12 mouse cellular contexts compared by ENCODE assay signal in the genomic region with DNA sequence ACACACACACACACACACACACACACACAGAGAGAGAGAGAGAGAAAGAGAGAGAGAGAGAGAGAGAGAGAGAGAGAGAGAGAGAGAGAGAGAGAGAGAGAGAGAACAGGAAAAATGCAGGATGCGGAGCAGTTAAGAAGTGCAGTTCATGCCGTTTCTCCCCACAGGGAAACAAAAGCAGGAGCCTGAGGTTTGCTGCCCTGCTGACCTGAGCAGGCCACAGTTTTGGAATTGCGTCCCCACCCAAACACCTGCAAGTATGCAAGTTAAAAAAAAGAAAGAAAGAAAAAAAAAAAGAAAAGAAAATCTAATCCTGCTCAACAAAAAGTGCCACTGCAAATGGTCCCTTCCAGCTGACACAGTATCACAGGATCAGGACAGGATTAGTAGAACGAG. TPM values are rescaled to one million over a fixed set of nuclear protein-coding genes. Genes with fewer than 3 reads are reported as not detected.
A peak's percentile ranks its signal among the peaks of the same experiment; 100 is the strongest.
DNase-seq lines count a peak whose midpoint lies in the region; ATAC-seq and TF ChIP-seq lines count a peak whose summit lies in the region.
"Had no signal": no experiment of that assay in that cellular context is flagged by ENCODE, and none has a peak within 500 bp of the region (broad histone marks: within the 10 kb centered on the region; RNA-seq: fewer than 3 reads in every experiment).

No protein-coding gene starts in this region.

- TF ChIP-seq CTCF in lung, adult 2 months (IDR thresholded peaks at IDR 0.05; ENCODE audit: insufficient read depth, low read length): no peak

- H3K9me3 ChIP-seq in heart, embryonic 12.5 days (replicated peaks): peaks cover 8% of the 10 kb centered on the region; the same call in 1 of the 2 replicates
- H3K9me3 ChIP-seq in heart, embryonic 11.5 days (replicated peaks; ENCODE audit: control insufficient read depth, low read length): no peaks in the 10 kb centered on the region
- H3K9me3 ChIP-seq in neural tube, embryonic 12.5 days: no peaks in the 10 kb centered on the region
- H3K9me3 ChIP-seq in midbrain, embryonic 11.5 days (ENCODE audit: control insufficient read depth, low read length): no peaks in the 10 kb centered on the region
- H3K9me3 ChIP-seq: liver, embryonic 12.5 days had no signal

- H3K4me1 ChIP-seq in heart, embryonic 12.5 days (replicated peaks): no peaks in the 10 kb centered on the region
- no peaks in the 10 kb centered on the region for H3K4me1 ChIP-seq in heart, embryonic 11.5 days (ENCODE audit: control insufficient read depth, insufficient read depth, low read length)
- peaks cover 14% of the 10 kb centered on the region; the same call in 1 of the 2 replicates for H3K4me1 ChIP-seq in neural tube, embryonic 12.5 days
- H3K4me1 ChIP-seq in midbrain, embryonic 11.5 days (ENCODE audit: control insufficient read depth, insufficient read depth, low read length): peaks cover 4% of the 10 kb centered on the region; the same call in 1 of the 2 replicates
- H3K4me1 ChIP-seq in lung, adult 2 months (ENCODE audit: control insufficient read depth, insufficient read depth, low read length): no peaks in the 10 kb centered on the region
- H3K4me1 ChIP-seq: liver, embryonic 12.5 days had no signal

- TF ChIP-seq POLR2A in lung, adult 2 months (IDR thresholded peaks at IDR 0.05; ENCODE audit: borderline replicate concordance, extremely low read depth, low read depth, low read length): no peak

- H3K4me2 ChIP-seq in heart, embryonic 12.5 days: peak overlapping the region; percentile 45
- no peak overlapping the region; the same call in 1 of the 2 replicates for H3K4me2 ChIP-seq in heart, embryonic 11.5 days
- H3K4me2 ChIP-seq in neural tube, embryonic 12.5 days (replicated peaks): peak overlapping the region; percentile 39
- H3K4me2 ChIP-seq in midbrain, embryonic 11.5 days: no peak overlapping the region
- H3K4me2 ChIP-seq: liver, embryonic 12.5 days had no signal

- no peak for DNase-seq in neural tube, embryonic 10.5 days (ENCODE audit: extremely low spot score, low spot score)
- DNase-seq in midbrain, embryonic 11.5 days (ENCODE audit: low spot score, missing footprints): peak; percentile 69
- DNase-seq in adrenal gland, adult 8-10 months: no peak
- no peak for DNase-seq in lung, adult 2 months
- DNase-seq: B cell, adult 2 months; lung, postnatal 36 days; thymus, postnatal 25 days had no signal

- H3K4me3 ChIP-seq in heart, embryonic 12.5 days: no peak overlapping the region
- no peak overlapping the region for H3K4me3 ChIP-seq in heart, embryonic 11.5 days (ENCODE audit: low read depth, low read length)
- no peak overlapping the region for H3K4me3 ChIP-seq in neural tube, embryonic 12.5 days
- no peak overlapping the region for H3K4me3 ChIP-seq in midbrain, embryonic 11.5 days (ENCODE audit: low read depth, low read length)
- H3K4me3 ChIP-seq in lung, adult 2 months (replicated peaks; ENCODE audit: extremely low read depth, low read depth, low read length): no peak overlapping the region
- H3K4me3 ChIP-seq: liver, embryonic 12.5 days had no signal

- no peaks in the 10 kb centered on the region for H3K36me3 ChIP-seq in heart, embryonic 12.5 days
- no peaks in the 10 kb centered on the region for H3K36me3 ChIP-seq in heart, embryonic 11.5 days (ENCODE audit: control insufficient read depth, insufficient read depth, low read length)
- no peaks in the 10 kb centered on the region for H3K36me3 ChIP-seq in neural tube, embryonic 12.5 days
- H3K36me3 ChIP-seq in midbrain, embryonic 11.5 days (ENCODE audit: control insufficient read depth, insufficient read depth, low read length): no peaks in the 10 kb centered on the region
- H3K36me3 ChIP-seq: liver, embryonic 12.5 days had no signal

- no peak overlapping the region for H3K9ac ChIP-seq in heart, embryonic 12.5 days
- no peak overlapping the region for H3K9ac ChIP-seq in heart, embryonic 11.5 days (ENCODE audit: low read depth, low read length)
- H3K9ac ChIP-seq in neural tube, embryonic 12.5 days: 0 out of 2 replicates have a peak overlapping the region, but pooled peaks have one; percentile 13
- no peak overlapping the region for H3K9ac ChIP-seq in midbrain, embryonic 11.5 days (ENCODE audit: low read length)
- H3K9ac ChIP-seq: liver, embryonic 12.5 days had no signal

- no peaks in the 10 kb centered on the region for H3K27me3 ChIP-seq in heart, embryonic 12.5 days (replicated peaks)
- no peaks in the 10 kb centered on the region for H3K27me3 ChIP-seq in heart, embryonic 11.5 days (ENCODE audit: control insufficient read depth, insufficient read depth, low read length)
- H3K27me3 ChIP-seq in neural tube, embryonic 12.5 days (replicated peaks): no peaks in the 10 kb centered on the region
- H3K27me3 ChIP-seq in midbrain, embryonic 11.5 days (ENCODE audit: control insufficient read depth, insufficient read depth, low read length): no peaks in the 10 kb centered on the region
- H3K27me3 ChIP-seq: liver, embryonic 12.5 days had no signal

- WGBS in heart, embryonic 12.5 days: 60% methylated on average over 4 of the region's 4 CpGs
- WGBS in heart, embryonic 11.5 days (ENCODE audit: insufficient replicate concordance): 57% methylated on average over 4 of the region's 4 CpGs
- 38% methylated on average over 4 of the region's 4 CpGs for WGBS in neural tube, embryonic 12.5 days
- WGBS in midbrain, embryonic 11.5 days: 32% methylated on average over 4 of the region's 4 CpGs
- WGBS in lung, adult 2 months: 57% methylated on average over 4 of the region's 4 CpGs

- no peak overlapping the region for H3K27ac ChIP-seq in heart, embryonic 12.5 days (ENCODE audit: poor library complexity, severe bottlenecking)
- H3K27ac ChIP-seq in heart, embryonic 11.5 days (ENCODE audit: low read depth, low read length): no peak overlapping the region
- no peak overlapping the region for H3K27ac ChIP-seq in neural tube, embryonic 12.5 days
- no peak overlapping the region for H3K27ac ChIP-seq in midbrain, embryonic 11.5 days (ENCODE audit: low read depth, low read length)
- H3K27ac ChIP-seq: liver, embryonic 12.5 days had no signal

- ATAC-seq in heart, embryonic 12.5 days (ENCODE audit: insufficient number of reproducible peaks, low FRiP score): no peak
- no peak for ATAC-seq in heart, embryonic 11.5 days (replicated peaks; ENCODE audit: insufficient number of reproducible peaks, low FRiP score, low TSS enrichment)
- no peak for ATAC-seq in neural tube, embryonic 12.5 days (ENCODE audit: low FRiP score, low read depth)
- no peak for ATAC-seq in midbrain, embryonic 11.5 days (ENCODE audit: low FRiP score)
- ATAC-seq in inflammation-experienced regulatory T-cells, adult 6 months: no peak
- ATAC-seq: liver, embryonic 12.5 days had no signal

RNA-seq across cellular contexts. Expression of a gene that starts 22.4 kb away (rescaled TPM):
- polyA plus RNA-seq in heart, embryonic 12.5 days (2016; fragmentation: Nextera tagmentation; extraction: Ambion mirVana): 94.1 and 110 TPM in 2 replicates
- 84.7 and 88.8 TPM in 2 replicates for polyA plus RNA-seq in heart, embryonic 11.5 days (2014; fragmentation: Nextera tagmentation; extraction: Ambion mirVana)
- 72.5 and 78.5 TPM in 2 replicates for polyA plus RNA-seq in neural tube, embryonic 12.5 days (2016; fragmentation: Nextera tagmentation; extraction: Ambion mirVana)
- 65.1 and 66.0 TPM in 2 replicates for polyA plus RNA-seq in midbrain, embryonic 11.5 days (2014; fragmentation: Nextera tagmentation; extraction: Ambion mirVana)
- 10 to 100 TPM; 51.4 to 58.7 (median 54.5) TPM for polyA plus RNA-seq in inflammation-experienced regulatory T-cells, adult 6 months (2017; shearing (Covaris generic))
- total RNA-seq in adrenal gland, adult 8-10 months (2022): 10 to 100 TPM; 87.1 to 97.1 (median 92.0) TPM
- polyA plus RNA-seq in lung, adult 2 months (2012; rRNA removed): 48.9 and 56.6 TPM in 2 replicates

Comparison
In these comparisons a context has a peak if more than half of its experiments do, and no peak if none do; other contexts are left out.
1. H3K4me2 ChIP-seq: peak in heart, embryonic 12.5 days (single experiment) and neural tube, embryonic 12.5 days (single experiment); none in heart, embryonic 11.5 days (single experiment) and midbrain, embryonic 11.5 days (single experiment).